Mouse (Mus musculus): ENCODE measurements at regions not wholly inside any gene's neighbourhood (a gene's known extent, or its start where the extent isn't known, plus 50 kb on each side); places are given as distances from the start of the nearest gene placed in this dataset.

DNA sequence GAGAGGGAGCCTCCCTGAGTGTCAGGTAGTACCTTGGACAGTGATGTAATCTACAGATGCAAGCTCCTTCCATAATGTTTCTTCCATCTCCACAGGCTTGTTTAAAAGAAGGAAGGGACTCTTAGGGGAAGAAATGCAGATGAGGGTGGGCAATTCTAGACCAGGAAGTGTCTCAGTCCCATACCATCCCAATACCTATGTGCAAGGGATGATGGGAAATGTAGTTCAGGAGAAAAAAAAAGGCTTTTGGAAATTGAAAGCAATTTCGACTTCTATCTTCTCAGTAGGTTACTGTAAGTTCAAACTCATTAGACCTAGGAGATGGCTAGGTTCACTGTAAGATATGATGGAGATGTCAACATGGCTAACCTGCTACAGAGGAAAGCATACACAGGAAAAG lies 68.3 kb downstream of the Cd83 start:
- no peak for TF ChIP-seq CTCF (IDR thresholded peaks at IDR 0.05; ENCODE audit: insufficient read depth, low read length)
- no peak for TF ChIP-seq POLR2A (IDR thresholded peaks at IDR 0.05; ENCODE audit: borderline replicate concordance, extremely low read depth, low read depth, low read length)

Measured in lung, adult 2 months (tissue).